Mouse (Mus musculus) cerebellum, postnatal 36 days (tissue): ENCODE data around the gene Tkfc.

Experiments
- DNase-seq, 2 experiments: peaks; one replicate each; pipeline ENCODE4 v3.0.0; 2021 to 2022; ENCODE audit warnings: mixed read lengths in 2 of 2

Tkfc gene

GRCm38 (mm10) chr19:10605293-10605900, at the start of gene Tkfc, which contains the start of gene Ddb1:
Gene Tkfc, minus strand, starts transcription at chr19:10605654.
Gene Ddb1, plus strand, starts transcription at chr19:10605327.
- DNase-seq: peak; percentile 100

- DNase-seq: no peak
Measured at GRCm38 (mm10) chr19:10648156-10648555, 42.7 kb upstream of the Tkfc start.

GRCm38 (mm10) chr19:10645616-10646015, 40.2 kb upstream of the Tkfc start:
- no peak for DNase-seq

GRCm38 (mm10) chr19:10640589-10641378, 35.3 kb upstream of the Tkfc start:
- DNase-seq: no peak

- DNase-seq: no peak
Measured at GRCm38 (mm10) chr19:10640080-10640479, 34.6 kb upstream of the Tkfc start.

- DNase-seq: no peak
Measured at GRCm38 (mm10) chr19:10637840-10638239, 32.4 kb upstream of the Tkfc start.

GRCm38 (mm10) chr19:10634872-10635318, 29.4 kb upstream of the Tkfc start:
- peak; percentile 59 to 66 for DNase-seq

- DNase-seq: peak; percentile 40 to 58
Measured at GRCm38 (mm10) chr19:10634106-10634871, 28.8 kb upstream of the Tkfc start, which contains the start of gene Vwce. Gene Vwce, plus strand, starts transcription at chr19:10634213.

- no peak for DNase-seq
Measured at GRCm38 (mm10) chr19:10608573-10609240, 3.3 kb upstream of the Tkfc start.

- DNase-seq: no peak
Measured at GRCm38 (mm10) chr19:10605901-10606622, 608 bp upstream of the Tkfc start.

- peak in 1 of 2 experiments; percentile 6 for DNase-seq
Measured at GRCm38 (mm10) chr19:10604534-10604933, 920 bp downstream of the Tkfc start.

- DNase-seq: peak in 1 of 2 experiments; percentile 6
Measured at GRCm38 (mm10) chr19:10603660-10604523, 1.6 kb downstream of the Tkfc start.

GRCm38 (mm10) chr19:10602787-10603186, 2.7 kb downstream of the Tkfc start:
- peak; percentile 90 to 93 for DNase-seq

GRCm38 (mm10) chr19:10602247-10602769, 3.1 kb downstream of the Tkfc start:
- no peak for DNase-seq

- no peak for DNase-seq
Measured at GRCm38 (mm10) chr19:10599648-10600047, 5.8 kb downstream of the Tkfc start.

- DNase-seq: no peak
Measured at GRCm38 (mm10) chr19:10598188-10598587, 7.3 kb downstream of the Tkfc start.

- DNase-seq: no peak
Measured at GRCm38 (mm10) chr19:10591659-10592377, 13.6 kb downstream of the Tkfc start.

- DNase-seq: no peak
Measured at GRCm38 (mm10) chr19:10590301-10590700, 15.2 kb downstream of the Tkfc start.

GRCm38 (mm10) chr19:10589127-10589857, 16.2 kb downstream of the Tkfc start:
- DNase-seq: no peak
